Mouse (Mus musculus) T-helper 2 cell (primary cell): Measurements from ENCODE around the gene Schip1.

Experiments
- in situ Hi-C: fragments of 300-600 bp; cut with MboI, MseI; formaldehyde crosslinking; loops from one replicate; pipeline ENCODE4 v1.15.1; 2025; ENCODE audit warnings: high pct_unique_total_duplicates

Gene Schip1

GRCm38 (mm10) chr3:68608848-68609497 lies 544.4 kb downstream of the Schip1 start:
- in situ Hi-C loops, result loop anchor here (10.0 kb wide), 1 partner anchor 346 kb away; no protein-coding TSS in a partner anchor

GRCm38 (mm10) chr3:68610011-68610410 lies 545.4 kb downstream of the Schip1 start:
- in situ Hi-C loops, result no loop called here

- in situ Hi-C loops, result no loop called here
Measured at GRCm38 (mm10) chr3:68610598-68611261, 546.1 kb downstream of the Schip1 start.

GRCm38 (mm10) chr3:68615042-68615810 lies 550.6 kb downstream of the Schip1 start:
- in situ Hi-C loops, result loop anchor here (5.0 kb wide), 1 partner anchor 97 kb away; no protein-coding TSS in a partner anchor

- in situ Hi-C loops, result loop anchor here (5.0 kb wide), 1 partner anchor 96 kb away; no protein-coding TSS in a partner anchor
Measured at GRCm38 (mm10) chr3:68616363-68616762, 551.8 kb downstream of the Schip1 start.

- in situ Hi-C loops, result loop anchor here (5.0 kb wide), 1 partner anchor 95 kb away; no protein-coding TSS in a partner anchor
Measured at GRCm38 (mm10) chr3:68617708-68618107, 553.1 kb downstream of the Schip1 start.

GRCm38 (mm10) chr3:68619097-68619496 lies 554.5 kb downstream of the Schip1 start:
- in situ Hi-C loops, result loop anchor here (5.0 kb wide), 1 partner anchor 93 kb away; no protein-coding TSS in a partner anchor

- in situ Hi-C loops, result no loop called here
Measured at GRCm38 (mm10) chr3:68621971-68622370, 557.4 kb downstream of the Schip1 start.

- in situ Hi-C loops, result no loop called here
Measured at GRCm38 (mm10) chr3:68623036-68623435, 558.4 kb downstream of the Schip1 start.

- in situ Hi-C loops, result no loop called here
Measured at GRCm38 (mm10) chr3:68624471-68624870, 559.9 kb downstream of the Schip1 start.

GRCm38 (mm10) chr3:68630261-68630660 lies 565.7 kb downstream of the Schip1 start:
- in situ Hi-C loops, result no loop called here

- in situ Hi-C loops, result no loop called here
Measured at GRCm38 (mm10) chr3:68630821-68631220, 566.2 kb downstream of the Schip1 start.

GRCm38 (mm10) chr3:68632714-68633113 lies 568.1 kb downstream of the Schip1 start:
- in situ Hi-C loops, result no loop called here

GRCm38 (mm10) chr3:68633577-68633976 lies 569.0 kb downstream of the Schip1 start:
- in situ Hi-C loops, result no loop called here

- in situ Hi-C loops, result no loop called here
Measured at GRCm38 (mm10) chr3:68637960-68638359, 573.4 kb downstream of the Schip1 start.

GRCm38 (mm10) chr3:68638703-68639102 lies 574.1 kb downstream of the Schip1 start:
- in situ Hi-C loops, result no loop called here

- in situ Hi-C loops, result no loop called here
Measured at GRCm38 (mm10) chr3:68642935-68643334, 578.3 kb downstream of the Schip1 start.

- in situ Hi-C loops, result no loop called here
Measured at GRCm38 (mm10) chr3:68646387-68647130, 582.0 kb downstream of the Schip1 start.

GRCm38 (mm10) chr3:68647282-68647681 lies 582.7 kb downstream of the Schip1 start:
- in situ Hi-C loops, result no loop called here

- in situ Hi-C loops, result no loop called here
Measured at GRCm38 (mm10) chr3:68650251-68650650, 585.6 kb downstream of the Schip1 start.

GRCm38 (mm10) chr3:68656607-68657352 lies 592.2 kb downstream of the Schip1 start:
- in situ Hi-C loops, result no loop called here
